Mouse (Mus musculus) myocyte (in vitro differentiated cells): ENCODE measurements around the gene Npc2. TPM values are rescaled to one million over a fixed set of nuclear protein-coding genes. Genes with fewer than 3 reads are reported as not detected.

Source experiments
- H3K27me3 ChIP-seq: one replicate; pipeline ENCODE4 v1.6.1; 2011; ENCODE audit not compliant: control insufficient read depth, insufficient read depth, insufficient read length
- H3K36me3 ChIP-seq: one replicate; pipeline ENCODE4 v1.6.1; 2011; ENCODE audit not compliant: control insufficient read depth, insufficient read depth
- H3K4me2 ChIP-seq: one replicate; pipeline ENCODE4 v1.6.1; 2011; ENCODE audit warnings: low read depth, control low read depth
- H3K4me3 ChIP-seq: one replicate; pipeline ENCODE4 v1.5.1; 2011; ENCODE audit warnings: mild to moderate bottlenecking, control low read depth, moderate library complexity
- H3K79me2 ChIP-seq: one replicate; pipeline ENCODE4 v1.6.1; 2011; ENCODE audit not compliant: control insufficient read depth, insufficient read depth
- H3ac ChIP-seq: one replicate; pipeline ENCODE4 v1.6.1; 2011; ENCODE audit not compliant: control insufficient read depth, insufficient read length
- CEBPB ChIP-seq: IDR thresholded peaks from 2 replicates; pipeline ENCODE4 v1.6.1; 2011; ENCODE audit warnings: mild to moderate bottlenecking, moderate library complexity; ENCODE audit not compliant: poor library complexity, insufficient read depth, severe bottlenecking
- E2F4 ChIP-seq: IDR thresholded peaks from one replicate; pipeline ENCODE4 v1.6.1; 2011; ENCODE audit warnings: mild to moderate bottlenecking, control low read depth, moderate library complexity; ENCODE audit not compliant: insufficient read depth
- MAX ChIP-seq: IDR thresholded peaks from one replicate; pipeline ENCODE4 v1.6.1; 2011; ENCODE audit warnings: low read depth, mild to moderate bottlenecking, control low read depth
- MYOD1 ChIP-seq, 3 experiments: IDR thresholded peaks; one replicate each; pipeline ENCODE4 v1.6.1; 2011; ENCODE audit warnings: control low read depth in 2 of 3, low read depth in 2 of 3, mild to moderate bottlenecking in 2 of 3, moderate library complexity in 1 of 3; ENCODE audit not compliant: insufficient read length in 2 of 3, control insufficient read depth in 1 of 3
- MYOG ChIP-seq, 3 experiments: IDR thresholded peaks; one replicate each; pipeline ENCODE4 v1.6.1; 2011; ENCODE audit warnings: control low read depth in 2 of 3, low read depth in 2 of 3, mild to moderate bottlenecking in 2 of 3; ENCODE audit not compliant: insufficient read length in 2 of 3, control insufficient read depth in 1 of 3, insufficient read depth in 1 of 3
- POLR2A ChIP-seq: IDR thresholded peaks from one replicate; pipeline ENCODE4 v1.6.1; 2011; ENCODE audit warnings: low read depth, mild to moderate bottlenecking, control low read depth, moderate library complexity; ENCODE audit not compliant: insufficient read length
- POLR2AphosphoS2 ChIP-seq: IDR thresholded peaks from one replicate; pipeline ENCODE4 v1.6.1; 2011; ENCODE audit warnings: low read depth, control low read depth; ENCODE audit not compliant: insufficient read length
- REST ChIP-seq: IDR thresholded peaks from one replicate; pipeline ENCODE4 v1.6.1; 2011; ENCODE audit warnings: mild to moderate bottlenecking, control low read depth, moderate library complexity; ENCODE audit not compliant: insufficient read depth, insufficient read length
- SRF ChIP-seq: IDR thresholded peaks from one replicate; pipeline ENCODE4 v1.6.1; 2011; ENCODE audit warnings: low read depth; ENCODE audit not compliant: control insufficient read depth, insufficient read length
- TCF12 ChIP-seq: IDR thresholded peaks from one replicate; pipeline ENCODE4 v1.6.1; 2011; ENCODE audit warnings: mild to moderate bottlenecking, control low read depth; ENCODE audit not compliant: poor library complexity, insufficient read depth, severe bottlenecking
- TCF3 ChIP-seq: IDR thresholded peaks from one replicate; pipeline ENCODE4 v1.6.1; 2011; ENCODE audit warnings: low read depth, control low read depth; ENCODE audit not compliant: insufficient read length
- USF1 ChIP-seq: IDR thresholded peaks from one replicate; pipeline ENCODE4 v1.6.1; 2011; ENCODE audit warnings: low read depth, mild to moderate bottlenecking, control low read depth, moderate library complexity
- polyA plus RNA-seq: library from polyadenylated mRNA; unstranded; fragments of >200 nt; fragmentation: generic; extraction: Trizol; gene quantifications from one replicate; pipeline ENCODE4 v1.2.1, GENCODE M21; 2012; ENCODE audit warnings: missing spikeins

Gene Npc2
- polyA plus RNA-seq, 1 experiment, result 188 TPM

DNA sequence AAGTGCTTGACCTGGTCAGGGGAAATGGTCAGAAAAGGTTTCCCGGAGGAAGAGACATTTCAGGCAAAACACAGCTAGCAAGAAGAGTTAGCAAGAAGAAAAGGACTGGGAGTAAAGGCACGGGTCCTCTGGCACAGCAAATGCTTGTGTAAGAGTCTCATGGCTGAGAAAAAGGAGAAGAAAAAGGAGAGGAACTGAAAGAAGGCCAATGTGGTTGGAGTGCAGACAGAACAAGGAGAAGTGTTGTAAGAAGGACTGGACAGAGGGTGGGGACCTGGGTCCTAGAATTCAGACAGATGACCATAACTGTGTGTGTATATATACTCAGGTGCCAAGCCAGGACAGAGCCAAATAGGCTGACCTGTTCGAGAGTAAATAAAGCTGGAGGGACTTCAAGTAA lies 24.8 kb downstream of the Npc2 start:
- Histone ChIP-seq H3K79me2 (no peaks in the 10 kb centered on the region), H3K27me3 (no peaks in the 10 kb centered on the region), H3K4me3 (no peak overlapping the region), H3K4me2 (no peak overlapping the region), H3K36me3 (no peaks in the 10 kb centered on the region), H3ac (no peak overlapping the region)
- TF ChIP-seq SRF (no peak), POLR2AphosphoS2 (no peak)

DNA sequence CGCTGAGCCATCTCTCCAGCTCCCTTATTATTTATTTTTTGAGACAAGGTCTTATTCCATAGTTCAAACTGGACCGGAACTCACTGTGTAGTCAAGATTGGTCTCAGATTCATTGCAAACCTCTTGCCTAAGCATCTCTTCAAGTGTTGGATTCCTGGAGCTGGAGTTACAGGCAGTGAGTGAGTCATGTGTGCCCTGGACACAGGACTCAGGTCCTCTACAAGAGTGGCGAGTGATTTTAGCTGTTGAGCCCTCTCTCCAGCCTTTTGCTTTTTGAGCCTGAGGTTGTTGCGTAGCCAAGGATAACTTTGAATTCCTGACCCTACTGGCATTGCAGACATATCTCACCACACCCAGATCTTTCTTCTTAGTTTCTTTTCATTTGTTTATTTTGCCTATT lies 27.3 kb downstream of the Npc2 start:
- Histone ChIP-seq H3K79me2 (no peaks in the 10 kb centered on the region), H3K36me3 (no peaks in the 10 kb centered on the region), H3ac (no peak overlapping the region), H3K4me3 (no peak overlapping the region), H3K27me3 (no peaks in the 10 kb centered on the region), H3K4me2 (no peak overlapping the region)
- TF ChIP-seq E2F4 (no peak), TCF3 (no peak), MYOG (IDR thresholded peaks at IDR 0.05; ENCODE audit: control insufficient read depth in 1 of 3, insufficient read depth in 1 of 3, insufficient read length in 2 of 3, low read depth in 2 of 3) (no peak), SRF (no peak), POLR2AphosphoS2 (no peak), POLR2A (no peak), MAX (no peak), MYOD1 (IDR thresholded peaks at IDR 0.05; ENCODE audit: control insufficient read depth in 1 of 3, insufficient read length in 2 of 3, low read depth in 2 of 3) (no peak), TCF12 (no peak), REST (no peak), CEBPB (no peak), USF1 (no peak)

DNA sequence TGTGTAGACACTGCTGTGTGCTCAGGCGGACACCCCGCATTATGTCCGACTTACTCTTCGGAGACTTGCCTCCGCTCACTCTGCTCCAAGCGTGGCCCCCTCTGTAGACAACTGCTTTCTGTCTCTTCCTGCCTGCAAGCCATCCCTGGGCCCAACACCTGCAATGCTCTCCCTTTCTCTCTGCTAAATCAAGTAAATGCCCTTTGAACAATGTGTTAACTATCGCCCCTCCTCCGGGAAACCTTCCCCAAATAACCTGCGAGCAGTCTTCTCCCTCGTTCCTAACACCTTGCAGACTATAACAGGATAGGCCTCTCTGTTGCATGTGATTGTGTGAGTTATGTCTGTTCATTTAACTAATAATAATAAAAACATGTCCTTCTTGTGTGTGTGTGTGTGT lies 29.5 kb downstream of the Npc2 start:
- Histone ChIP-seq H3ac (no peak overlapping the region), H3K36me3 (no peaks in the 10 kb centered on the region), H3K4me3 (no peak overlapping the region), H3K4me2 (no peak overlapping the region), H3K79me2 (no peaks in the 10 kb centered on the region), H3K27me3 (no peaks in the 10 kb centered on the region)
- TF ChIP-seq TCF3 (no peak), TCF12 (no peak), CEBPB (no peak), MYOD1 (IDR thresholded peaks at IDR 0.05; ENCODE audit: control insufficient read depth in 1 of 3, insufficient read length in 2 of 3, low read depth in 2 of 3) (no peak), POLR2AphosphoS2 (no peak), REST (no peak), E2F4 (no peak), SRF (no peak), MYOG (IDR thresholded peaks at IDR 0.05; ENCODE audit: control insufficient read depth in 1 of 3, insufficient read depth in 1 of 3, insufficient read length in 2 of 3, low read depth in 2 of 3) (no peak), USF1 (no peak), MAX (no peak), POLR2A (no peak)

DNA sequence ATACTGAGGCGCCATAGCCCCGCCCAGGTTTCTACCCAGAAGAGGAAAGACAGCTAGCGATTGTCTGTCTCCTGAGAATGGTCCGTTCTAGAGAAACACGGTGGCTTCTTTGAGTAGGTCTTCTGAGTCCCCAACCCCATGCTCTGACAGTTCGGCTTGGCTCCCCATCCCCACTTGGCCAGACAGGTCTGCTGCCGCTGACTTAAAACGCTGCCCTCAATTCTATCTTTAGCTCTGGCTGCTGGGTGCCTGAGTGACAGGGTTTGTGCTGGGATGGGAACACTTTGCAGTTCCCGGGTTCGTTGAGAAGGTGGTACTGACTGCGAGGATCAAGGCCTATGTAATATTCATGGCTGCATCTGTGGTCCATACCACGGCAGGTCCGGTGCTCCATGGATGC lies 39.6 kb downstream of the Npc2 start:
- TF ChIP-seq MYOD1 (IDR thresholded peaks at IDR 0.05; ENCODE audit: control insufficient read depth in 1 of 3, insufficient read length in 2 of 3, low read depth in 2 of 3) (no peak), POLR2A (no peak), TCF12 (no peak), TCF3 (no peak), CEBPB (no peak), MYOG (IDR thresholded peaks at IDR 0.05; ENCODE audit: control insufficient read depth in 1 of 3, insufficient read depth in 1 of 3, insufficient read length in 2 of 3, low read depth in 2 of 3) (no peak), REST (no peak)
- H3K4me2 ChIP-seq, result no peak overlapping the region
- H3K79me2 ChIP-seq, result no peaks in the 10 kb centered on the region
- peaks cover 30% of the 10 kb centered on the region for H3K27me3 ChIP-seq
- H3K36me3 ChIP-seq, result no peaks in the 10 kb centered on the region
- H3ac ChIP-seq, result no peak overlapping the region
- no peak overlapping the region for H3K4me3 ChIP-seq

DNA sequence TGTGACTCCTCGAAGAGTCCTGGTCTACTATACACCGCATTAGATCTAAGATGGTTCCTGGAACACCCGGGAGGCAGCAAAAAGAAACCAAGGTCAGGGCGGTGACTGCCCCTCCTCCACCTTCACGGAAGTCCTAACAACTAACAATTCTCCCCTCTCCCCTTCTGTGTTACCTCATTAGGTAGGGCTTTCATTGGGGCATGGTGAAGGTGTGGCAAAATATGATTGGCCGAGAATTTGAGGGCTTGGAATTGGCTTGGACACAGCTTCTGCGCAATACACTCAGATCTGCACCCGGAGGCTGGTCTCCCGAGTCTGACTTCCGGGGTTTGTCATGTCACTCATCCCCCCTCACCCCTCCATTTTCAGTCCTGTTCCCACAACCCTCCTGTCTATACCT lies 44.5 kb downstream of the Npc2 start:
- peaks cover 21% of the 10 kb centered on the region for H3K27me3 ChIP-seq
- no peak overlapping the region for H3K4me3 ChIP-seq
- H3ac ChIP-seq, result no peak overlapping the region
- no peaks in the 10 kb centered on the region for H3K79me2 ChIP-seq
- no peaks in the 10 kb centered on the region for H3K36me3 ChIP-seq
- H3K4me2 ChIP-seq, result no peak overlapping the region
- no peak for TF ChIP-seq MYOG (IDR thresholded peaks at IDR 0.05; ENCODE audit: control insufficient read depth in 1 of 3, insufficient read depth in 1 of 3, insufficient read length in 2 of 3, low read depth in 2 of 3)
